Mouse (Mus musculus): ENCODE data around the gene Fgfr2. TPM values are rescaled to one million over a fixed set of nuclear protein-coding genes. Genes with fewer than 3 reads are reported as not detected.
"Not testable (repeated sequence)": the region's sequence is repeated elsewhere in the genome, so short reads cannot be mapped to it uniquely, and the experiment has no call there.

Gene Fgfr2
- polyA plus RNA-seq, 1 experiment from 2014 or later = 123 TPM

DNA sequence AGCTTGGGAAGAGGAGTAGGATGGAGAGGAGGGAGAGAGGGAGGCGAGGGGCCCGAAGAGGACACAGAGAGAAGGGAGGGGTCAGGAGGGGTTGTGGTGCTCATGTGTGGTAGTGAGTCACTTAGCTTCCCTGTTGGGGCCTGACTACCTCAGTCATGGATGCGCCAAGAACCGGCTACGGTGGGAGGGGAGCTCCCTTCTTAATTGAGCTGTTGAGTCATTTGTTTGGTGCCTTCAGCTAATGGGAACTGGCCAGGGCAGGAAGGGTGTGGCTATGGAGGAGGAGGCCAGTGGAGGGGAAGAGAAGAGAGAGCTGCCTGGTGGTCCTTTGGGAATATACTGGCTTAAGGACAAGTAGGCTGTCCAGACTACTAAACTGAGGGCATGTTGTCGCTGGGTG is 2451.8 kb downstream of the Fgfr2 start:
- no peak overlapping the region for H3K4me3 ChIP-seq
- peaks cover 39% of the 10 kb centered on the region for H3K4me1 ChIP-seq
- peaks cover 15% of the 10 kb centered on the region for H3K36me3 ChIP-seq
- peaks cover 4% of the 10 kb centered on the region for H3K9me3 ChIP-seq
- H3K9ac ChIP-seq = no peak overlapping the region
- 69% methylated on average over 6 of the region's 6 CpGs for WGBS
- H3K27ac ChIP-seq = no peak overlapping the region
- no peak for ATAC-seq (ENCODE audit: low FRiP score, low read depth)
- H3K27me3 ChIP-seq = no peaks in the 10 kb centered on the region
- H3K4me2 ChIP-seq (replicated peaks) = no peak overlapping the region

- H3K9ac ChIP-seq = no peak overlapping the region
- no peaks in the 10 kb centered on the region for H3K27me3 ChIP-seq
- H3K4me1 ChIP-seq = peaks cover 39% of the 10 kb centered on the region
- no peak overlapping the region for H3K4me2 ChIP-seq (replicated peaks)
- no peak overlapping the region for H3K4me3 ChIP-seq
- 56% methylated on average over 4 of the region's 4 CpGs for WGBS
- H3K27ac ChIP-seq = peak overlapping the region; percentile 39; the same call in 1 of the 2 replicates
- ATAC-seq (ENCODE audit: low FRiP score, low read depth) = no peak
- peaks cover 16% of the 10 kb centered on the region for H3K36me3 ChIP-seq
- H3K9me3 ChIP-seq = no peaks in the 10 kb centered on the region
Measured at GRCm38 (mm10) chr7:130670358-130670757, 2452.8 kb downstream of the Fgfr2 start.

- peaks cover 36% of the 10 kb centered on the region for H3K4me1 ChIP-seq
- 0 out of 2 replicates have a peak, but pooled peaks cover 7% of the 10 kb centered on the region for H3K9me3 ChIP-seq
- H3K4me3 ChIP-seq = no peak overlapping the region
- peak overlapping the region; percentile 1; the same call in 1 of the 2 replicates for H3K9ac ChIP-seq
- peaks cover 17% of the 10 kb centered on the region for H3K36me3 ChIP-seq
- no peak overlapping the region for H3K4me2 ChIP-seq (replicated peaks)
- ATAC-seq (ENCODE audit: low FRiP score, low read depth) = peak; percentile 35; the same call in 1 of the 2 replicates
- peak overlapping the region; percentile 56 for H3K27ac ChIP-seq
- no peaks in the 10 kb centered on the region for H3K27me3 ChIP-seq
- WGBS = 36% methylated on average over 8 of the region's 8 CpGs
Measured at GRCm38 (mm10) chr7:130669370-130669881, 2453.7 kb downstream of the Fgfr2 start.

GRCm38 (mm10) chr7:130668729-130669281 is 2454.3 kb downstream of the Fgfr2 start:
- peak overlapping the region; percentile 56 for H3K27ac ChIP-seq
- H3K9ac ChIP-seq = no peak overlapping the region
- WGBS = 56% methylated on average over 7 of the region's 7 CpGs
- no peak overlapping the region for H3K4me2 ChIP-seq (replicated peaks)
- no peak overlapping the region for H3K4me3 ChIP-seq
- ATAC-seq (ENCODE audit: low FRiP score, low read depth) = peak; percentile 14; the same call in 1 of the 2 replicates
- peaks cover 24% of the 10 kb centered on the region for H3K36me3 ChIP-seq
- H3K4me1 ChIP-seq = peaks cover 36% of the 10 kb centered on the region
- peaks cover 12% of the 10 kb centered on the region; the same call in 1 of the 2 replicates for H3K9me3 ChIP-seq
- no peaks in the 10 kb centered on the region for H3K27me3 ChIP-seq

GRCm38 (mm10) chr7:130668013-130668412 is 2455.1 kb downstream of the Fgfr2 start:
- H3K9ac ChIP-seq; H3K4me2 ChIP-seq (replicated peaks); H3K27ac ChIP-seq; H3K4me3 ChIP-seq; H3K27me3 ChIP-seq; ATAC-seq (ENCODE audit: low FRiP score, low read depth): not testable (repeated sequence)
- peaks cover 29% of the 10 kb centered on the region for H3K36me3 ChIP-seq
- H3K9me3 ChIP-seq = peaks cover 16% of the 10 kb centered on the region; the same call in 1 of the 2 replicates
- WGBS = 88% methylated on average over 1 of the region's 1 CpGs
- peaks cover 36% of the 10 kb centered on the region for H3K4me1 ChIP-seq

GRCm38 (mm10) chr7:130665358-130665757 is 2457.8 kb downstream of the Fgfr2 start:
- 97% methylated on average over 9 of the region's 9 CpGs for WGBS
- Histone ChIP-seq H3K9ac (no peak overlapping the region), H3K4me3 (no peak overlapping the region), H3K36me3 (peaks cover 29% of the 10 kb centered on the region), H3K9me3 (peaks cover 16% of the 10 kb centered on the region; the same call in 1 of the 2 replicates), H3K27ac (no peak overlapping the region), H3K4me1 (peaks cover 25% of the 10 kb centered on the region), H3K4me2 (replicated peaks) (no peak overlapping the region), H3K27me3 (no peaks in the 10 kb centered on the region)
- no peak for ATAC-seq (ENCODE audit: low FRiP score, low read depth)

DNA sequence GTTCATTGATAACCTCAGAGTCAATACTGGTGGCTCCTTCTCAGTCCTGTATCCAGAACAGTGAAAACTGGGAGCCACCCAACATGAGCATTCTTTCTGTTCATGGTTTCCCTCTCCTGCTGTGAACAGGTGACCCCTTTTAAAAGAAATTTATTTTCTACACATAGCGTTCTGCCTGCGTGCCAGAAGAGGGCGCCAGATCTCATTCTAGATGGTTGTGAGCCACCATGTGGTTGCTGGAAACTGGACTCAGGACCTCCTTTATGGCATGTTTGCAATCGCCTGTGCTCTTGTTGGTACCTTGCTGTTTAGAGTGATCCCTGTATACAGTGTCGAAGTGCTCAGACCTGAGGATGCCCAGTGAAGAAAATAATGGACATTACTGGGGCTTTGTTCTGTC is 2458.5 kb downstream of the Fgfr2 start:
- H3K27ac ChIP-seq = no peak overlapping the region
- 86% methylated on average over 5 of the region's 5 CpGs for WGBS
- H3K4me1 ChIP-seq = peaks cover 18% of the 10 kb centered on the region
- no peak for ATAC-seq (ENCODE audit: low FRiP score, low read depth)
- H3K27me3 ChIP-seq = no peaks in the 10 kb centered on the region
- no peak overlapping the region for H3K4me3 ChIP-seq
- H3K9ac ChIP-seq = no peak overlapping the region
- H3K36me3 ChIP-seq = peaks cover 29% of the 10 kb centered on the region
- no peak overlapping the region for H3K4me2 ChIP-seq (replicated peaks)
- H3K9me3 ChIP-seq = peaks cover 16% of the 10 kb centered on the region; the same call in 1 of the 2 replicates

- Histone ChIP-seq H3K4me3 (no peak overlapping the region), H3K9me3 (peaks cover 16% of the 10 kb centered on the region; the same call in 1 of the 2 replicates), H3K4me2 (replicated peaks) (no peak overlapping the region), H3K27me3 (no peaks in the 10 kb centered on the region), H3K9ac (no peak overlapping the region), H3K4me1 (peaks cover 12% of the 10 kb centered on the region), H3K36me3 (peaks cover 29% of the 10 kb centered on the region), H3K27ac (no peak overlapping the region)
- no peak for ATAC-seq (ENCODE audit: low FRiP score, low read depth)
- 95% methylated on average over 5 of the region's 5 CpGs for WGBS
Measured at GRCm38 (mm10) chr7:130664037-130664436, 2459.1 kb downstream of the Fgfr2 start.

DNA sequence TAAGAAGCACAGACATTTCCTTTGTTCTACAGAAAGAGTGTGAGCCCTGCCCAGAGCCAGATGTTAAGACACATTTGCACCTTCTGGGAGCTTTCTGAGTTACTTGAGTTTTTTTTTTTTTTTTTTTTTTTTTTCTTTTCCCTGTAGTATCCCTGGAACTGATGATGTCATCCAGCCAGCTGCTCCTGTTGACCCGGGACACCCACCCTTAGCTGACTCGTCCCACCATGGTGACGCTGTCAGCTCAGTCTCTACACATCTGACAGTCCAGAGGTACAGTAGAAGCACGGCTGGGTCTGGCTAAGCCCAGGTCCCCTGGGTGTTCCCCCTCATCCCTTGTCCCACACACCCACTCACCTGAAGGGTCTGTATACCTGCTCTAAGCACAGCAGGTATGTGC is 2460.3 kb downstream of the Fgfr2 start:
- Histone ChIP-seq H3K27ac (no peak overlapping the region), H3K4me3 (no peak overlapping the region)
- peak; percentile 28; the same call in 1 of the 2 replicates for ATAC-seq (ENCODE audit: low FRiP score, low read depth)

DNA sequence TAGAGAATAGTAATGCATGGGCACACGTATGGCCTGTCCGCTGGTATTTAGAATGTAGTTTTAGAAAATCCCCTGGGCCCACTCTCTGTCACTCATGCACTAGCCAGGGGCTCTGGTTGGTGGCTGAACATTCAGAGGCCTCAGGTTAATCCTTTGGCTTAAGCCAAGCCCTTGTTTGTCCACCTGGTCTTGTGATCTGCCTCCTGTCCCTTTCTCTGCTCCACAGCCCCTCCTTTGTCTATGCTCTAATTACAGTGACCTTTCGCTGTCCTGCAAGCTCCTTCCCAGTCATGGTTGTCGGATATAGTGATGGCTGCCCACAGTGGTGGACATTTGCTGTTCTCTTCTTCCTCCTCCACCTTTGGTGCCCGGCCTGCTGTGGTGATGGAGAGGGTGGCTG is 2460.9 kb downstream of the Fgfr2 start:
- peaks cover 16% of the 10 kb centered on the region; the same call in 1 of the 2 replicates for H3K9me3 ChIP-seq
- no peaks in the 10 kb centered on the region for H3K27me3 ChIP-seq
- H3K4me1 ChIP-seq = peaks cover 5% of the 10 kb centered on the region; the same call in 1 of the 2 replicates
- H3K9ac ChIP-seq = no peak overlapping the region
- H3K4me2 ChIP-seq (replicated peaks) = no peak overlapping the region
- WGBS = 78% methylated on average over 5 of the region's 5 CpGs
- no peak overlapping the region for H3K4me3 ChIP-seq
- H3K27ac ChIP-seq = no peak overlapping the region
- peaks cover 29% of the 10 kb centered on the region for H3K36me3 ChIP-seq
- ATAC-seq (ENCODE audit: low FRiP score, low read depth) = no peak

More for the DNA sequence above, 2460.3 kb downstream of the Fgfr2 start:
- H3K9ac ChIP-seq = no peak overlapping the region
- no peak overlapping the region for H3K4me2 ChIP-seq (replicated peaks)
- H3K9me3 ChIP-seq = peaks cover 16% of the 10 kb centered on the region; the same call in 1 of the 2 replicates
- peaks cover 5% of the 10 kb centered on the region; the same call in 1 of the 2 replicates for H3K4me1 ChIP-seq
- H3K27me3 ChIP-seq = no peaks in the 10 kb centered on the region
- peaks cover 29% of the 10 kb centered on the region for H3K36me3 ChIP-seq
- 55% methylated on average over 4 of the region's 4 CpGs for WGBS

GRCm38 (mm10) chr7:130659129-130659528 is 2464.0 kb downstream of the Fgfr2 start:
- no peak for ATAC-seq (ENCODE audit: low FRiP score, low read depth)
- no peak overlapping the region for H3K27ac ChIP-seq
- H3K4me2 ChIP-seq (replicated peaks) = no peak overlapping the region
- peaks cover 22% of the 10 kb centered on the region for H3K4me1 ChIP-seq
- H3K27me3 ChIP-seq = no peaks in the 10 kb centered on the region
- H3K9ac ChIP-seq = no peak overlapping the region
- H3K4me3 ChIP-seq = no peak overlapping the region
- H3K36me3 ChIP-seq = peaks cover 9% of the 10 kb centered on the region
- H3K9me3 ChIP-seq = peaks cover 8% of the 10 kb centered on the region; the same call in 1 of the 2 replicates
- WGBS = 88% methylated on average over 5 of the region's 5 CpGs

DNA sequence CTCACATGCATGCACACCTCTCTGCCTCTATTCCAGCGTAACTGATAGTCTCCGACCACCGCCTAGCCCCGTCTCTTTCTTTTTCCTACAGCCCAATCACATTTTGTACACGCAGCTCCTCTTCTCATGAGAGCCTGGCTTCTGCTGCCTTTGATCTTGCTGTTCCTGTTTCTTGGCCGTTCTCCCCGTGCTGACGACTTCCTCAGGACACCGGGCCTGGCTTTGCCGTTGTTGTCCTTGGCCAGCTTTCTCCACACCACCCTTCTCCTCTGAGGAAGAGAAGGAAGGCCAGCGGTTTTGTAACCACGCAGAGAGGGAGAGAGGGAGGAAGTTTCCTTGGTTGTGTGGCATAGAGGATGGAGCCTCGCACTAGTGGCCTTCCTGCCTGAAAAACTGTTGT is 2465.4 kb downstream of the Fgfr2 start:
- WGBS = 56% methylated on average over 13 of the region's 13 CpGs
- Histone ChIP-seq H3K9me3 (no peaks in the 10 kb centered on the region), H3K9ac (no peak overlapping the region), H3K4me3 (no peak overlapping the region), H3K4me2 (replicated peaks) (no peak overlapping the region), H3K27me3 (no peaks in the 10 kb centered on the region), H3K4me1 (peaks cover 33% of the 10 kb centered on the region), H3K36me3 (no peaks in the 10 kb centered on the region), H3K27ac (no peak overlapping the region)
- no peak for ATAC-seq (ENCODE audit: low FRiP score, low read depth)
